Mouse (Mus musculus) heart, embryonic 16.5 days (tissue): ENCODE measurements around the gene 6030408B16Rik. TPM values are rescaled to one million over a fixed set of nuclear protein-coding genes. Genes with fewer than 3 reads are reported as not detected.

ENCODE experiments used
- ATAC-seq: fragments of 200-750 bp; cut with Nextera tagmentation; replicated peaks from 2 replicates; pipeline ENCODE4 v1.8.0; 2017; ENCODE audit warnings: moderate number of reproducible peaks; ENCODE audit not compliant: insufficient read depth, low FRiP score; ENCODE audit errors: extremely low read depth
- H3K27ac ChIP-seq: fragments of 300-500 bp; sonication (generic); 2 replicates; pipeline ENCODE4 v1.5.1; 2014; ENCODE audit warnings: mild to moderate bottlenecking, low read length, control low read depth, moderate library complexity
- H3K27me3 ChIP-seq: fragments of 300-500 bp; sonication (generic); 2 replicates; pipeline ENCODE4 v1.6.1; 2014; ENCODE audit warnings: low read length, mixed read lengths; ENCODE audit not compliant: control insufficient read depth, insufficient read depth
- H3K36me3 ChIP-seq: fragments of 300-500 bp; sonication (generic); 2 replicates; pipeline ENCODE4 v1.6.1; 2014; ENCODE audit not compliant: control insufficient read depth, insufficient read depth
- H3K4me1 ChIP-seq: fragments of 300-500 bp; sonication (generic); 2 replicates; pipeline ENCODE4 v1.6.1; 2014; ENCODE audit warnings: low read length, mixed read lengths; ENCODE audit not compliant: control insufficient read depth, insufficient read depth
- H3K4me2 ChIP-seq: fragments of 300-500 bp; sonication (generic); 2 replicates; pipeline ENCODE4 v1.6.1; 2014; ENCODE audit warnings: low read depth, mild to moderate bottlenecking, control low read depth, low read length
- H3K4me3 ChIP-seq: fragments of 300-500 bp; sonication (generic); 2 replicates; pipeline ENCODE4 v1.5.1; 2014; ENCODE audit warnings: mild to moderate bottlenecking, control low read depth, low read length
- H3K9ac ChIP-seq: fragments of 300-500 bp; sonication (generic); 2 replicates; pipeline ENCODE4 v1.6.1; 2014; ENCODE audit warnings: low read length, control low read depth
- H3K9me3 ChIP-seq: fragments of 300-500 bp; sonication (generic); replicated peaks from 2 replicates; pipeline ENCODE4 v1.6.1; 2016; ENCODE audit warnings: low read length; ENCODE audit not compliant: control insufficient read depth
- WGBS: fragments of 180-500 bp; shearing (Covaris S2); extraction: QIAGEN DNeasy Blood & Tissue Kit; methylation state at CpG from one replicate; pipeline ENCODE4 v1.1.7; 2014; 5-methylcytosine and 5-hydroxymethylcytosine counted together
- polyA plus RNA-seq: library from polyadenylated mRNA; unstranded; fragments of >200 nt; fragmentation: Nextera tagmentation; extraction: Ambion mirVana; gene quantifications from 2 replicates; pipeline ENCODE4 v1.2.1, GENCODE M21; 2015

The 6030408B16Rik gene
- polyA plus RNA-seq, 1 experiment from 2014 or later: 2.8 TPM

DNA sequence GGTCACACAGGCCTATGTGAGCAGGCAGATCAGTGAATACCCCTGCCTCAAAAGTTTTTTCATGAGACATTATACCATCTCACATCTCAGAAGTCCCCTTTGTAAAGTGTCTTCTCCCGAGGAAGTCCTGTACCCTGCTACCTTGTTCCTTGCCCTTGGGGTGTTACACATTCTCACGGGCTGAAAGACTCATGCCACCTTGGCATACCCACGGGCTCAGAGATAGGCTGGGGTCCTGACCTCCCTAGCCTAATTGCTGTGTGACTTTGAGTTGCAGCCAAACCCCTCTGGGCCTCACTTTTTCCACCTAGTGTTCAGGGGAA lies 39.5 kb upstream of the 6030408B16Rik start:
- Histone ChIP-seq H3K9me3 (no peaks in the 10 kb centered on the region), H3K4me3 (peak overlapping the region; percentile 69), H3K9ac (peak overlapping the region; percentile 86), H3K4me1 (peaks cover 32% of the 10 kb centered on the region), H3K36me3 (no peaks in the 10 kb centered on the region), H3K27me3 (no peaks in the 10 kb centered on the region), H3K27ac (peak overlapping the region; percentile 58), H3K4me2 (peak overlapping the region; percentile 79)
- no peak for ATAC-seq
- WGBS: 27% methylated on average over 3 of the region's 3 CpGs

- Histone ChIP-seq H3K4me3 (peak within 1 kb of the TSS; percentile 69), H3K9ac (peak within 1 kb of the TSS; percentile 86), H3K4me2 (peak within 1 kb of the TSS; percentile 79), H3K27ac (peak within 1 kb of the TSS; percentile 72), H3K36me3 (no peaks in the 10 kb centered on the region), H3K27me3 (no peaks in the 10 kb centered on the region), H3K9me3 (no peaks in the 10 kb centered on the region), H3K4me1 (peaks cover 30% of the 10 kb centered on the region)
- peak; percentile 61 for ATAC-seq
- WGBS: 2% methylated on average over 59 of the region's 82 CpGs
These were observed 38.9 kb upstream of the 6030408B16Rik start, which contains the start of gene Nr4a1 for GRCm38 (mm10) chr15:101253886-101254795. Gene Nr4a1, plus strand, starts transcription at chr15:101254269.

DNA sequence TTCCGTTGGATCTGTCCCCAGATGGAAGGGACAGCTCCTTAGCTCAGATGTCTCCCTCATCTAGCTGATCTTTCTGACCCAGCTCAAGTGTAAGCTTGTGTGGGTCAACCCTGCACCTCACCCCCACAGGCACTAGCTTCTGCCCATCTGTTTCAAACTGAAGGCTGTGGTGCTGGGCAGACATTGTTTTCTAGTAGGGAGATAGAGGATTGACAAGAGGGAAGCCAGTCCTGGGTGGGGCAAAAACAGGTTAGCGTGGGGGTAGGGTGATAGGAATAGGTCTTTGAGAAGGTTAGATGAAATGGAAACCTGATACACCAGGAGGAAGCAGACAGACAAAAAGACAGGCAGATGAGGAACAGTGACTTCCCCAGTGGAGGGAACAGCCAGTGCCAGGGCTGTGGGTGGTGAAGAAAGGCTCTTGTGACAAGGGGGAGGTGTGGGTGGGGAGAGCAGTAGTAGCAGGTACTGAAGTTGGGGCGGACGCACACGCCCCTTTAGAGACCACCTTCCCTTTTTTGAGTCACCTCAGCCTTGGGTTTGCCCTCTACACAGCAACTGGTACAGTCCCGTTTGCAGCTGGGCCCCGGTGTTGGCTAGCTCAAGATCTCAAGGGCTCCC lies 37.1 kb upstream of the 6030408B16Rik start:
- Histone ChIP-seq H3K9me3 (no peaks in the 10 kb centered on the region), H3K27me3 (no peaks in the 10 kb centered on the region), H3K4me1 (peaks cover 43% of the 10 kb centered on the region), H3K36me3 (no peaks in the 10 kb centered on the region), H3K4me3 (no peak overlapping the region), H3K27ac (peak overlapping the region; percentile 21; the same call in 1 of the 2 replicates), H3K9ac (peak overlapping the region; percentile 16; the same call in 1 of the 2 replicates), H3K4me2 (peak overlapping the region; percentile 7; the same call in 1 of the 2 replicates)
- ATAC-seq: no peak
- 78% methylated on average over 7 of the region's 7 CpGs for WGBS

- Histone ChIP-seq H3K9ac (peak overlapping the region; percentile 16; the same call in 1 of the 2 replicates), H3K27ac (peak overlapping the region; percentile 21; the same call in 1 of the 2 replicates)
- 63% methylated on average over 14 of the region's 14 CpGs for WGBS
These were observed 36.4 kb upstream of the 6030408B16Rik start for GRCm38 (mm10) chr15:101256463-101257206.

DNA sequence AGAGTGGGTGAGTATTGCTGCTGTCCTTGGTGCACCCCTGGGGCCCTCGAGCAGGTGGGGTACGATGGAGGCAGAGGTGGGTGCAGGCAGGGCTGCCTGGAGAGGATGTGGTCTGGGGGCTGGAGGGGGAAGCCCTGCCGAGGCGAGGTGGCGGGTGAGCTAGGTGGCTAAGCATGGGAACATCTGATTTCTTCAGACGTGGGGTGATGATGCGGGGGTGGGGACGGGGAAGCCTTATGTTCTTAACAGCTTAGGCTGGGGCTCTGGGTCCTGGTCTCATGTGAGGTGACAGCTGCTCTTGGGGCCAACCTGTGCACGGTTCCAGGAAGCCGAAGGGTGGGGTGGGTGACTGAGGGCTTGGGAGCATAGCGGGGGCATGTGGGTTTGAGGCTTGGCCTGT lies 34.6 kb upstream of the 6030408B16Rik start:
- ATAC-seq: 0 out of 2 replicates have a peak, but pooled peaks have one; percentile 6
- Histone ChIP-seq H3K36me3 (no peaks in the 10 kb centered on the region), H3K27ac (no peak overlapping the region), H3K4me1 (peaks cover 61% of the 10 kb centered on the region), H3K27me3 (no peaks in the 10 kb centered on the region), H3K4me3 (no peak overlapping the region), H3K9me3 (no peaks in the 10 kb centered on the region), H3K4me2 (no peak overlapping the region), H3K9ac (no peak overlapping the region)
- WGBS: 77% methylated on average over 11 of the region's 11 CpGs

More at GRCm38 (mm10) chr15:101256463-101257206, 36.4 kb upstream of the 6030408B16Rik start:
- Histone ChIP-seq H3K36me3 (no peaks in the 10 kb centered on the region), H3K4me2 (no peak overlapping the region; the same call in 1 of the 2 replicates), H3K4me1 (peaks cover 50% of the 10 kb centered on the region), H3K27me3 (no peaks in the 10 kb centered on the region), H3K9me3 (no peaks in the 10 kb centered on the region), H3K4me3 (no peak overlapping the region)
- no peak for ATAC-seq

DNA sequence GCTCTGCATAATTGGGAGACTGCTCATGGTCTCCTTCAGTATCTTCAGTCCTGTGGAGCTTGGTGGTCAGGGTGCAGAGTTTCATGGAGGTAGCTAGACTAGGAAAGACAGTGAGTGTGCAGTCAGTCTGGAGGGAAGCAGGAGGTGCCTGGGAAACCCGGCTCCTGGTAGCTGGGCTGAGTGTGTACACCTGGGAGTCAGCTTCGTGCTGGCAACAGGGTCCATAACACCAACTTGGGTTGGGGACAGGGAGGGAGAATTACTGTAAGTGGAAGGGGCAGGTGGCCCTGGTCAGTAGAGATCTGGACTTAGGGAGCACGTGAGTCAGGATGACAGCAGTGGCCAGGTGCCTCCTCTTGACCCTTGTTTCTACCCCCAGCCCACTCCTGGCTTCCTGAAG lies 33.1 kb upstream of the 6030408B16Rik start:
- Histone ChIP-seq H3K9me3 (no peaks in the 10 kb centered on the region), H3K27me3 (no peaks in the 10 kb centered on the region), H3K9ac (peak overlapping the region; percentile 61), H3K4me2 (peak overlapping the region; percentile 41), H3K4me3 (no peak overlapping the region), H3K27ac (peak overlapping the region; percentile 89), H3K4me1 (peaks cover 54% of the 10 kb centered on the region), H3K36me3 (no peaks in the 10 kb centered on the region)
- 78% methylated on average over 3 of the region's 3 CpGs for WGBS
- no peak for ATAC-seq

DNA sequence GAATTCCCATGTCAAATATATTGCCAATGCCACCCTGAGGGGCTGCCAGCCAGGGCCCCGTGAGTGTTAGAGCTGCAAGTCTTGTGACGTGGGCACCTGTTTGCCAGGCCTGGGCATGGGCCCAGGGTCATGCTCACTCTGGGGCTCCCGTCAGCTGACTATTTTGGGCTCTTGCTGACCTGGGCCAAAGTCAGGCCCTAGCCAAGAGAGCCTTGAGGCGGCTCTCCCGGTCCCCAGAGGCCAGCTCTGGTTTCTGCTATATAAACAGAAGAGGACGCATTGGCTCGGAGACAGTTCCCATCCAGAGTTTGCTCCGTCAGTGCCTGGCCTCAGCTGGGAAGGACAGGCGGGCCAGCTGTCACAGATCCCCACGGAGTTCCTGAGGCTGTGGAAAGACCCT lies 32.6 kb upstream of the 6030408B16Rik start:
- Histone ChIP-seq H3K36me3 (no peaks in the 10 kb centered on the region), H3K4me1 (peaks cover 51% of the 10 kb centered on the region), H3K4me3 (no peak overlapping the region), H3K9me3 (no peaks in the 10 kb centered on the region), H3K27me3 (no peaks in the 10 kb centered on the region), H3K9ac (peak overlapping the region; percentile 61), H3K4me2 (peak overlapping the region; percentile 41), H3K27ac (peak overlapping the region; percentile 89)
- 29% methylated on average over 10 of the region's 10 CpGs for WGBS
- peak; percentile 25 for ATAC-seq

DNA sequence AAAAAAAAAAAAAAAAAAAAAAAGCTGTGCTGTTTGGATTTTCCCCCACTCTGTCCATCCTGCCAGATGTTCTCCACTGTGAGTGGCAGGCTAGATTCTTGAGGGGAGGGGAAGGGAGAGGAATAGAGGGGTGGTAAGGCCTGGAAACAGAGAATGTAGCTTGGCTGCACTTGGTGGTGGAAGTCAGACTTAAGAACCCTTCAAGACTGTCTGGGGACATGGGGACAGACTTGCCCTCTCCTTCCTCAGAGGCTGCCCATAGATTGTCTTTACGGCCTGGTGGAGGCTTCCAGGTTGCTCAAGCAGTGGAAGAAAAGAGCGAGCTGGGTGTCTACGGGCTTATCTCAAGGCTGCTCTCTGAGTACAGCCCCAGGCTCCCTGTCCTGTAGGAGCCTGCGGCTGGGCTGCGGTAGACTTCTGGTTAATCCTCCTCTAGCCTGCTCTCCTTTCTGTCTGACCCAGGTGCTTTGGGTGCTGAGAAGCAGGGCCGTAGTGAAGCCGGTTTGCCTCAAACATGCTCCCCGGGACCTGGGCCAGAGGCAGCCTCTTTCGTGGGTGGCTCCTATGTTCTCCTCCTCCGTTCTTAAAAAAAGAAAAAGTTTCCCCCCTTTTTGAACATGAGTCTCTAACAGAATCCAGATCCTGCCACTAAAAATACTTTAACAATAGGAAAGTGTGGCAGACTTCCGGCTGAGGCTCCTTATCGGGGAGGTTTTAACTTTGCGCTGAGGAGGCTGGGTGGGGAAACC lies 32.0 kb upstream of the 6030408B16Rik start:
- H3K4me3 ChIP-seq: peak overlapping the region; percentile 1; the same call in 1 of the 2 replicates

More for the DNA sequence above, 32.0 kb upstream of the 6030408B16Rik start:
- H3K36me3 ChIP-seq: no peaks in the 10 kb centered on the region
- no peaks in the 10 kb centered on the region for H3K27me3 ChIP-seq
- H3K9ac ChIP-seq: peak overlapping the region; percentile 61
- peak overlapping the region; percentile 41 for H3K4me2 ChIP-seq
- peaks cover 51% of the 10 kb centered on the region for H3K4me1 ChIP-seq
- no peaks in the 10 kb centered on the region for H3K9me3 ChIP-seq
- no peak for ATAC-seq
- peak overlapping the region; percentile 89 for H3K27ac ChIP-seq
- WGBS: 14% methylated on average over 13 of the region's 13 CpGs
